Mouse (Mus musculus) hindbrain, embryonic 10.5 days (tissue): Measurements from ENCODE around the gene H2al3. TPM values are rescaled to one million over a fixed set of nuclear protein-coding genes. Genes with fewer than 3 reads are reported as not detected.

Source experiments
- DNase-seq: peaks from one replicate; pipeline ENCODE4 v3.0.0-alpha.2; 2017; ENCODE audit warnings: low spot score
- H3K27ac ChIP-seq: fragments of 300-500 bp; sonication (generic); 2 replicates; pipeline ENCODE4 v1.5.1; 2016; ENCODE audit warnings: mild to moderate bottlenecking, moderate library complexity
- H3K27me3 ChIP-seq: fragments of 300-500 bp; sonication (generic); 2 replicates; pipeline ENCODE4 v1.6.1; 2016; ENCODE audit warnings: mild to moderate bottlenecking; ENCODE audit not compliant: poor library complexity, insufficient read depth, severe bottlenecking
- H3K36me3 ChIP-seq: fragments of 300-500 bp; sonication (generic); 2 replicates; pipeline ENCODE4 v1.6.1; 2016; ENCODE audit warnings: mild to moderate bottlenecking, moderate library complexity
- H3K4me1 ChIP-seq: fragments of 300-500 bp; sonication (generic); replicated peaks from 2 replicates; pipeline ENCODE4 v1.6.1; 2016; ENCODE audit warnings: mild to moderate bottlenecking
- H3K4me3 ChIP-seq: fragments of 300-500 bp; sonication (generic); 2 replicates; pipeline ENCODE4 v1.5.1; 2016; ENCODE audit warnings: mild to moderate bottlenecking, moderate library complexity
- H3K9me3 ChIP-seq: fragments of 300-500 bp; sonication (generic); 2 replicates; pipeline ENCODE4 v1.6.1; 2016; ENCODE audit warnings: mild to moderate bottlenecking, moderate library complexity
- WGBS: fragments of 180-500 bp; shearing (Covaris S2); methylation state at CpG from one replicate; pipeline ENCODE4 v1.1.7; 2016; 5-methylcytosine and 5-hydroxymethylcytosine counted together
- polyA plus RNA-seq: library from polyadenylated mRNA; unstranded; fragments of >200 nt; fragmentation: Nextera tagmentation; extraction: Ambion mirVana; gene quantifications from 2 replicates; pipeline ENCODE4 v1.2.1, GENCODE M21; 2016

H2al3 gene
- not detected in 2 replicates for polyA plus RNA-seq

- Histone ChIP-seq H3K27ac (no peak within 1 kb of the TSS), H3K4me3 (no peak within 1 kb of the TSS), H3K4me1 (no peaks in the 10 kb centered on the region), H3K9me3 (no peaks in the 10 kb centered on the region), H3K36me3 (no peaks in the 10 kb centered on the region), H3K27me3 (no peaks in the 10 kb centered on the region)
- WGBS, result 48% methylated on average over 1 of the region's 1 CpGs
- no peak for DNase-seq
Observed at GRCm38 (mm10) chrX:9849403-9849802, at the start of gene H2al3. TSS of gene H2al3 (plus strand) at chrX:9849703.

- no peaks in the 10 kb centered on the region for H3K9me3 ChIP-seq
- H3K27me3 ChIP-seq, result no peaks in the 10 kb centered on the region
- H3K4me3 ChIP-seq, result no peak overlapping the region
- 82% methylated on average over 1 of the region's 1 CpGs for WGBS
- no peaks in the 10 kb centered on the region for H3K36me3 ChIP-seq
- H3K4me1 ChIP-seq, result no peaks in the 10 kb centered on the region
- DNase-seq, result no peak
- no peak overlapping the region for H3K27ac ChIP-seq
Observed at GRCm38 (mm10) chrX:9810101-9810500, 39.4 kb upstream of the H2al3 start.

GRCm38 (mm10) chrX:9812469-9812868 lies 37.0 kb upstream of the H2al3 start:
- no peak for DNase-seq
- no peaks in the 10 kb centered on the region for H3K27me3 ChIP-seq
- H3K9me3 ChIP-seq, result no peaks in the 10 kb centered on the region
- no peaks in the 10 kb centered on the region for H3K36me3 ChIP-seq
- H3K27ac ChIP-seq, result no peak overlapping the region
- no peak overlapping the region for H3K4me3 ChIP-seq
- no peaks in the 10 kb centered on the region for H3K4me1 ChIP-seq

- Histone ChIP-seq H3K4me1 (no peaks in the 10 kb centered on the region), H3K4me3 (no peak overlapping the region), H3K36me3 (no peaks in the 10 kb centered on the region), H3K27me3 (no peaks in the 10 kb centered on the region), H3K9me3 (no peaks in the 10 kb centered on the region), H3K27ac (no peak overlapping the region)
- no peak for DNase-seq
- 67% methylated on average over 2 of the region's 2 CpGs for WGBS
Observed at GRCm38 (mm10) chrX:9834779-9835178, 14.7 kb upstream of the H2al3 start.

- DNase-seq, result no peak
- Histone ChIP-seq H3K4me3 (no peak within 1 kb of the TSS), H3K9me3 (no peaks in the 10 kb centered on the region), H3K4me1 (no peaks in the 10 kb centered on the region), H3K27me3 (no peaks in the 10 kb centered on the region), H3K27ac (no peak within 1 kb of the TSS), H3K36me3 (no peaks in the 10 kb centered on the region)
- WGBS, result 83% methylated on average over 3 of the region's 3 CpGs
Observed at GRCm38 (mm10) chrX:9846628-9847027, 2.9 kb upstream of the H2al3 start, which contains the start of gene Hypm. TSS of gene Hypm (plus strand) at chrX:9846928.

- no peak for DNase-seq
- WGBS, result 93% methylated on average over 2 of the region's 2 CpGs
Observed at GRCm38 (mm10) chrX:9861859-9862258, 12.4 kb downstream of the H2al3 start.

GRCm38 (mm10) chrX:9875519-9875918 lies 26.0 kb downstream of the H2al3 start:
- H3K4me3 ChIP-seq, result no peak overlapping the region
- no peaks in the 10 kb centered on the region for H3K36me3 ChIP-seq
- H3K27me3 ChIP-seq, result no peaks in the 10 kb centered on the region
- no peak for DNase-seq
- 90% methylated on average over 2 of the region's 2 CpGs for WGBS
- no peak overlapping the region for H3K27ac ChIP-seq
- no peaks in the 10 kb centered on the region for H3K4me1 ChIP-seq
- H3K9me3 ChIP-seq, result no peaks in the 10 kb centered on the region

More at GRCm38 (mm10) chrX:9861859-9862258, 12.4 kb downstream of the H2al3 start:
- no peaks in the 10 kb centered on the region for H3K36me3 ChIP-seq
- no peaks in the 10 kb centered on the region for H3K27me3 ChIP-seq
- H3K27ac ChIP-seq, result no peak overlapping the region
- H3K9me3 ChIP-seq, result no peaks in the 10 kb centered on the region
- no peak overlapping the region for H3K4me3 ChIP-seq
- no peaks in the 10 kb centered on the region for H3K4me1 ChIP-seq

- no peaks in the 10 kb centered on the region for H3K36me3 ChIP-seq
- no peaks in the 10 kb centered on the region for H3K4me1 ChIP-seq
- no peaks in the 10 kb centered on the region for H3K9me3 ChIP-seq
- DNase-seq, result no peak
- H3K27ac ChIP-seq, result no peak within 1 kb of the TSS
- no peaks in the 10 kb centered on the region for H3K27me3 ChIP-seq
- WGBS, result 72% methylated on average over 2 of the region's 2 CpGs
- no peak within 1 kb of the TSS for H3K4me3 ChIP-seq
Observed at GRCm38 (mm10) chrX:9885322-9885721, 35.8 kb downstream of the H2al3 start, which contains the start of gene Sytl5. TSS of gene Sytl5 (plus strand) at chrX:9885622.

Other genes starting within 250 kb of the H2al3 start
- gene Dynlt3, start 186.7 kb upstream of the H2al3 start, polyA plus RNA-seq, result 14.3 and 15.8 TPM in 2 replicates
- not detected in 2 replicates for gene Hypm, start 2.8 kb upstream of the H2al3 start, polyA plus RNA-seq
- 0.11 and 0.22 TPM in 2 replicates for gene Sytl5, start 35.9 kb downstream of the H2al3 start, polyA plus RNA-seq